Mouse (Mus musculus): ENCODE data around the gene Clk2.

GRCm38 (mm10) chr3:89159211-89159610, 5.4 kb upstream of the Clk2 start:
- TF ChIP-seq CTCF (IDR thresholded peaks at IDR 0.05; ENCODE audit: extremely low read depth, insufficient read length, insufficient replicate concordance, low read depth, low read length) (no peak), POLR2A (IDR thresholded peaks at IDR 0.05; ENCODE audit: low read depth, low read length) (no peak)
